Mouse (Mus musculus) MEL (cell line): ENCODE results near the gene Rab14. TPM values are rescaled to one million over a fixed set of nuclear protein-coding genes. Genes with fewer than 3 reads are reported as not detected.

Experiments used
- DNase-seq: peaks from one replicate; pipeline ENCODE4 v3.0.0; 2011; ENCODE audit warnings: low read depth, low spot score
- H3K27ac ChIP-seq: 2 replicates; pipeline ENCODE4 v1.5.1; 2012; ENCODE audit warnings: low read depth, mild to moderate bottlenecking, control low read depth, low read length, moderate library complexity; ENCODE audit not compliant: control insufficient read depth
- H3K27me3 ChIP-seq, 2 experiments: fragments of 150-350 bp in 1 of 2; sonication (generic) in 1 of 2; 2 replicates each; pipeline ENCODE4 v1.6.1; 2012; ENCODE audit warnings: low read length in 2 of 2, mild to moderate bottlenecking in 2 of 2, improper control_type of control experiment in 1 of 2, moderate library complexity in 1 of 2; ENCODE audit not compliant: insufficient read depth in 2 of 2, control insufficient read depth in 1 of 2
- H3K36me3 ChIP-seq, 2 experiments: 2 replicates each; pipeline ENCODE4 v1.6.1; 2012 to 2014; ENCODE audit warnings: low read length in 2 of 2, improper control_type of control experiment in 1 of 2, inconsistent platforms in 1 of 2, mild to moderate bottlenecking in 1 of 2; ENCODE audit not compliant: insufficient read depth in 2 of 2, control insufficient read depth in 1 of 2
- H3K4me1 ChIP-seq, 2 experiments: fragments of 150-350 bp in 1 of 2; sonication (generic) in 1 of 2; 2 replicates each; pipeline ENCODE4 v1.6.1; 2012; ENCODE audit warnings: low read length in 2 of 2, improper control_type of control experiment in 1 of 2, mild to moderate bottlenecking in 1 of 2; ENCODE audit not compliant: insufficient read depth in 2 of 2, control insufficient read depth in 1 of 2
- H3K4me3 ChIP-seq, 2 experiments: fragments of 150-350 bp in 1 of 2; sonication (generic) in 1 of 2; 2 replicates each; pipeline ENCODE4 v1.5.1; 2012; ENCODE audit warnings: low read depth in 2 of 2, low read length in 2 of 2, mild to moderate bottlenecking in 2 of 2, moderate library complexity in 2 of 2, control low read depth in 1 of 2, improper control_type of control experiment in 1 of 2; ENCODE audit not compliant: control insufficient read depth in 1 of 2, insufficient read depth in 1 of 2
- H3K79me2 ChIP-seq: 2 replicates; pipeline ENCODE4 v1.6.1; 2012; ENCODE audit warnings: mild to moderate bottlenecking, low read length, moderate library complexity; ENCODE audit not compliant: control insufficient read depth, poor library complexity, insufficient read depth
- H3K9ac ChIP-seq: 2 replicates; pipeline ENCODE4 v1.6.1; 2012; ENCODE audit warnings: low read depth, mild to moderate bottlenecking, control low read depth, low read length, moderate library complexity; ENCODE audit not compliant: control insufficient read depth, poor library complexity, severe bottlenecking
- H3K9me3 ChIP-seq: fragments of 150-350 bp; sonication (generic); replicated peaks from 2 replicates; pipeline ENCODE4 v1.6.1; 2012; ENCODE audit warnings: mild to moderate bottlenecking, low read length, improper control_type of control experiment, moderate library complexity; ENCODE audit not compliant: insufficient read depth
- BHLHE40 ChIP-seq: IDR thresholded peaks from 2 replicates; pipeline ENCODE4 v1.6.1; 2012; ENCODE audit warnings: low read depth, mild to moderate bottlenecking, inconsistent platforms, low read length, improper control_type of control experiment, borderline replicate concordance
- CHD1 ChIP-seq: IDR thresholded peaks from 2 replicates; pipeline ENCODE4 v1.6.1; 2012; ENCODE audit warnings: low read depth, mild to moderate bottlenecking, inconsistent platforms, low read length, improper control_type of control experiment
- CHD2 ChIP-seq: IDR thresholded peaks from 2 replicates; pipeline ENCODE4 v1.6.1; 2011; ENCODE audit warnings: low read length, improper control_type of control experiment
- CTCF ChIP-seq, 3 experiments: IDR thresholded peaks in 2 of 3; conservative IDR thresholded peaks in 1 of 3; 2 replicates each; pipeline ENCODE4 v1.5.1; 2011 to 2012; ENCODE audit warnings: low read length in 3 of 3, low read depth in 2 of 3, mild to moderate bottlenecking in 2 of 3, improper control_type of control experiment in 1 of 3, inconsistent platforms in 1 of 3, mixed read lengths in 1 of 3, moderate library complexity in 1 of 3; ENCODE audit not compliant: control insufficient read depth in 1 of 3, insufficient read depth in 1 of 3, poor library complexity in 1 of 3, severe bottlenecking in 1 of 3
- E2F4 ChIP-seq: IDR thresholded peaks from 2 replicates; pipeline ENCODE4 v1.6.1; 2011; ENCODE audit warnings: low read depth, low read length, improper control_type of control experiment, borderline replicate concordance
- ELF1 ChIP-seq: IDR thresholded peaks from 2 replicates; pipeline ENCODE4 v1.6.1; 2014; ENCODE audit warnings: low read depth, mild to moderate bottlenecking, inconsistent platforms, low read length, improper control_type of control experiment, moderate library complexity
- ETS1 ChIP-seq: IDR thresholded peaks from 2 replicates; pipeline ENCODE4 v1.6.1; 2012; ENCODE audit warnings: low read depth, mild to moderate bottlenecking, inconsistent platforms, low read length, improper control_type of control experiment, moderate library complexity
- GABPA ChIP-seq: IDR thresholded peaks from 2 replicates; pipeline ENCODE4 v1.6.1; 2012; ENCODE audit warnings: low read depth, mild to moderate bottlenecking, inconsistent platforms, low read length, improper control_type of control experiment, moderate library complexity
- HCFC1 ChIP-seq: IDR thresholded peaks from 2 replicates; pipeline ENCODE4 v1.6.1; 2012; ENCODE audit warnings: low read depth, mild to moderate bottlenecking, inconsistent platforms, low read length, improper control_type of control experiment, moderate library complexity
- JUND ChIP-seq: IDR thresholded peaks from 2 replicates; pipeline ENCODE4 v1.6.1; 2011; ENCODE audit warnings: low read depth, mild to moderate bottlenecking, improper control_type of control experiment, low read length
- KAT2A ChIP-seq: conservative IDR thresholded peaks from 2 replicates; pipeline ENCODE4 v1.6.1; 2012; ENCODE audit warnings: low read depth, low read length, improper control_type of control experiment, inconsistent platforms
- MAX ChIP-seq: IDR thresholded peaks from 2 replicates; pipeline ENCODE4 v1.6.1; 2011; ENCODE audit warnings: low read length, improper control_type of control experiment
- MEF2A ChIP-seq: IDR thresholded peaks from 2 replicates; pipeline ENCODE4 v1.6.1; 2014; ENCODE audit warnings: low read depth, mild to moderate bottlenecking, inconsistent platforms, low read length, improper control_type of control experiment; ENCODE audit not compliant: poor library complexity, insufficient replicate concordance, severe bottlenecking; ENCODE audit errors: extremely low read depth
- POLR2A ChIP-seq, 2 experiments: IDR thresholded peaks; 2 replicates each; pipeline ENCODE4 v1.6.1; 2011 to 2012; ENCODE audit warnings: low read length in 2 of 2, mild to moderate bottlenecking in 2 of 2, control low read depth in 1 of 2, improper control_type of control experiment in 1 of 2, low read depth in 1 of 2, moderate library complexity in 1 of 2; ENCODE audit not compliant: control insufficient read depth in 1 of 2, insufficient read depth in 1 of 2, poor library complexity in 1 of 2
- POLR2AphosphoS5 ChIP-seq: IDR thresholded peaks from 2 replicates; pipeline ENCODE4 v1.6.1; 2012; ENCODE audit warnings: low read depth, borderline replicate concordance, mild to moderate bottlenecking, inconsistent platforms, low read length, moderate library complexity, mixed read lengths
- RCOR1 ChIP-seq: IDR thresholded peaks from 2 replicates; pipeline ENCODE4 v1.6.1; 2012; ENCODE audit warnings: low read depth, mild to moderate bottlenecking, inconsistent platforms, low read length, improper control_type of control experiment
- SMC3 ChIP-seq: IDR thresholded peaks from 2 replicates; pipeline ENCODE4 v1.6.1; 2011; ENCODE audit warnings: low read depth, low read length, improper control_type of control experiment
- TAL1 ChIP-seq: IDR thresholded peaks from 2 replicates; pipeline ENCODE4 v1.6.1; 2012; ENCODE audit warnings: mild to moderate bottlenecking, inconsistent platforms, low read length, moderate library complexity, mixed read lengths
- TBP ChIP-seq: IDR thresholded peaks from 2 replicates; pipeline ENCODE4 v1.8.0; 2011; ENCODE audit warnings: low read depth, low read length, improper control_type of control experiment
- TCF12 ChIP-seq: IDR thresholded peaks from 2 replicates; pipeline ENCODE4 v1.6.1; 2014; ENCODE audit warnings: low read depth, mild to moderate bottlenecking, inconsistent platforms, low read length, improper control_type of control experiment, moderate library complexity
- USF2 ChIP-seq, 2 experiments: IDR thresholded peaks; 2 replicates each; pipeline ENCODE4 v1.6.1; 2011 to 2012; ENCODE audit warnings: improper control_type of control experiment in 2 of 2, low read length in 2 of 2, borderline replicate concordance in 1 of 2, inconsistent platforms in 1 of 2, low read depth in 1 of 2, mild to moderate bottlenecking in 1 of 2; ENCODE audit not compliant: insufficient read depth in 1 of 2
- ZNF384 ChIP-seq: IDR thresholded peaks from 2 replicates; pipeline ENCODE4 v1.6.1; 2012; ENCODE audit warnings: low read depth, mild to moderate bottlenecking, inconsistent platforms, low read length, improper control_type of control experiment
- polyA plus RNA-seq, 2 experiments: library from polyadenylated mRNA; stranded (reverse) in 1 of 2; unstranded in 1 of 2; fragments of >175 nt in 1 of 2; fragments of >200 nt in 1 of 2; gene quantifications; 2 replicates each; pipeline versions ENCODE4 v1.2.1 to v1.2.4; 2012; ENCODE audit warnings: low replicate concordance in 2 of 2, low read depth in 1 of 2; ENCODE audit not compliant: insufficient read length in 2 of 2, insufficient read depth in 1 of 2, missing spikeins in 1 of 2
- total RNA-seq: library from RNA; depleted of rRNA; stranded (reverse); fragments of 300-350 nt; gene quantifications from 2 replicates; pipeline ENCODE4 v1.2.3, GENCODE M21; 2012

Gene Rab14
- total and polyA plus RNA-seq, 3 experiments: 28.1 to 81.6 (median 78.1) TPM

DNA sequence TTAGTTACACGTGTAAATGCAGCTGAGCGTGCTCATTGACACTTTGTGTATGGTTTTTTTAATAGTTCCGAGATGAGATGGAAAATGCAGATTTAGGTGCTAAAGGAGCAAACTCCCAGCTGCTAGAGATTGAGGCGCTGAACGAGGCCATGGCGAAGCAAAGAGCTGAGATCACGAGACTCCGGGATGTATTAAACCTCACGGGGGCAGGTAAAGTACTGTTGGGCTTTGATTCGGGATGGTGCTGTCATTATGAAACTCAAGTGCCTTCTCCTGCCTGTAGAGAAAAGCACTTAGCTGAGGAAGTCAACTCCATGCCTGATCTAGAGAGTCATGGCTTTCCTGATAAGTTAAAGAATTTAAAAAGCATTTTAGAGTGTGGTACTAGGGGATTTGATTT is 52.1 kb downstream of the Rab14 start:
- Histone ChIP-seq H3K9ac (no peak overlapping the region), H3K27ac (no peak overlapping the region)
- TF ChIP-seq ZNF384: no peak
- TF ChIP-seq GABPA: no peak
- TF ChIP-seq MEF2A: no peak
- no peak for TF ChIP-seq BHLHE40
- no peak for TF ChIP-seq KAT2A
- no peak for TF ChIP-seq MAX
- TF ChIP-seq CHD1: no peak
- no peak for TF ChIP-seq HCFC1
- no peak for TF ChIP-seq CHD2
- no peak for TF ChIP-seq ELF1
- no peak for TF ChIP-seq POLR2A (IDR thresholded peaks at IDR 0.05; ENCODE audit: control insufficient read depth in 1 of 2, insufficient read depth in 1 of 2, low read depth in 1 of 2, low read length in 2 of 2, poor library complexity in 1 of 2)
- TF ChIP-seq USF2 (IDR thresholded peaks at IDR 0.05; ENCODE audit: borderline replicate concordance in 1 of 2, insufficient read depth in 1 of 2, low read depth in 1 of 2, low read length in 2 of 2): no peak
- TF ChIP-seq, all 39 proteins: peak for 0
- Histone ChIP-seq H3K27me3 (no peaks in the 10 kb centered on the region), H3K4me3 (no peak overlapping the region), H3K9me3 (no peaks in the 10 kb centered on the region), H3K36me3 (peaks cover 0 to 13% of the 10 kb centered on the region in 2 experiments; a peak in 2 of 4 replicates), H3K79me2 (no peaks in the 10 kb centered on the region), H3K4me1 (no peaks in the 10 kb centered on the region)
- no peak for DNase-seq

- H3K27me3 ChIP-seq: no peaks in the 10 kb centered on the region
- H3K79me2 ChIP-seq: no peaks in the 10 kb centered on the region
- DNase-seq: no peak
- peaks cover 13% of the 10 kb centered on the region in 2 experiments for H3K4me1 ChIP-seq
- no peak overlapping the region for H3K4me3 ChIP-seq
- no peaks in the 10 kb centered on the region for H3K9me3 ChIP-seq
- peaks cover 19 to 24% of the 10 kb centered on the region in 2 experiments for H3K36me3 ChIP-seq
- H3K9ac ChIP-seq: no peak overlapping the region
- TF ChIP-seq TBP (no peak), RCOR1 (no peak), ELF1 (no peak), TCF12 (no peak), TAL1 (no peak), CHD1 (no peak), MEF2A (no peak), SMC3 (no peak), HCFC1 (no peak), JUND (no peak), KAT2A (no peak), E2F4 (no peak), POLR2AphosphoS5 (no peak), CTCF (IDR thresholded peaks at IDR 0.05 in 2 of 3, conservative IDR thresholded peaks at IDR 0.05 in 1 of 3; ENCODE audit: control insufficient read depth in 1 of 3, insufficient read depth in 1 of 3, low read depth in 2 of 3, low read length in 3 of 3, poor library complexity in 1 of 3, severe bottlenecking in 1 of 3) (no peak), GABPA (no peak), ETS1 (no peak)
- H3K27ac ChIP-seq: no peak overlapping the region
Observed at GRCm38 (mm10) chr2:35141673-35142072, 59.2 kb downstream of the Rab14 start.
